Mouse (Mus musculus): ENCODE data around the gene Defb7. TPM values are rescaled to one million over a fixed set of nuclear protein-coding genes. Genes with fewer than 3 reads are reported as not detected.

Gene Defb7
- polyA plus RNA-seq, 1 experiment from 2014 or later: not detected

Small RNA genes lying within 50 kb of the gene (microRNA-seq; reads per million reads assigned to microRNA genes)
- gene Gm27288 (ENCODE audit: insufficient number of aligned reads): not detected
- gene Gm27852 (ENCODE audit: insufficient number of aligned reads): not detected

Other genes with a start within 250 kb of the Defb7 start
- not detected in 2 replicates for gene Defb5, start 247.5 kb upstream of the Defb7 start, polyA plus RNA-seq (2014; fragmentation: Nextera tagmentation; extraction: Ambion mirVana)
- gene Defb3, start 201.7 kb upstream of the Defb7 start, polyA plus RNA-seq (2014; fragmentation: Nextera tagmentation; extraction: Ambion mirVana): not detected in 2 replicates
- gene Defb8, start 47.5 kb upstream of the Defb7 start, polyA plus RNA-seq (2014; fragmentation: Nextera tagmentation; extraction: Ambion mirVana): not detected in 2 replicates
- gene 4930467E23Rik, start 234.5 kb downstream of the Defb7 start, polyA plus RNA-seq (2014; fragmentation: Nextera tagmentation; extraction: Ambion mirVana): not detected in 2 replicates

Data from forebrain, embryonic 11.5 days (tissue).